Mouse (Mus musculus) embryonic facial prominence, embryonic 12.5 days (tissue): ENCODE data around the gene Gm43951. TPM values are rescaled to one million over a fixed set of nuclear protein-coding genes. Genes with fewer than 3 reads are reported as not detected.

ENCODE experiments used
- ATAC-seq: fragments of 200-750 bp; cut with Nextera tagmentation; 2 replicates; pipeline ENCODE4 v1.8.0; 2017; ENCODE audit not compliant: insufficient number of reproducible peaks, insufficient read depth, low FRiP score, low TSS enrichment
- H3K27ac ChIP-seq: fragments of 300-500 bp; sonication (generic); 2 replicates; pipeline ENCODE4 v1.5.1; 2016; ENCODE audit warnings: mild to moderate bottlenecking
- H3K27me3 ChIP-seq: fragments of 300-500 bp; sonication (generic); 2 replicates; pipeline ENCODE4 v1.6.1; 2016; ENCODE audit warnings: mild to moderate bottlenecking, moderate library complexity
- H3K36me3 ChIP-seq: fragments of 300-500 bp; sonication (generic); 2 replicates; pipeline ENCODE4 v1.6.1; 2016; ENCODE audit warnings: mild to moderate bottlenecking
- H3K4me1 ChIP-seq: fragments of 300-500 bp; sonication (generic); 2 replicates; pipeline ENCODE4 v1.6.1; 2016
- H3K4me2 ChIP-seq: fragments of 300-500 bp; sonication (generic); replicated peaks from 2 replicates; pipeline ENCODE4 v1.6.1; 2016; ENCODE audit warnings: mild to moderate bottlenecking, moderate library complexity
- H3K4me3 ChIP-seq: fragments of 300-500 bp; sonication (generic); 2 replicates; pipeline ENCODE4 v1.5.1; 2016; ENCODE audit warnings: mild to moderate bottlenecking
- H3K9ac ChIP-seq: fragments of 300-500 bp; sonication (generic); 2 replicates; pipeline ENCODE4 v1.6.1; 2016; ENCODE audit warnings: mild to moderate bottlenecking, moderate library complexity
- H3K9me3 ChIP-seq: fragments of 300-500 bp; sonication (generic); 2 replicates; pipeline ENCODE4 v1.6.1; 2016; ENCODE audit warnings: mild to moderate bottlenecking, moderate library complexity
- WGBS: fragments of 180-500 bp; shearing (Covaris S2); methylation state at CpG from one replicate; pipeline ENCODE4 v1.1.7; 2016; 5-methylcytosine and 5-hydroxymethylcytosine counted together
- polyA plus RNA-seq: library from polyadenylated mRNA; unstranded; fragments of >200 nt; fragmentation: Nextera tagmentation; extraction: Ambion mirVana; gene quantifications from 2 replicates; pipeline ENCODE4 v1.2.1, GENCODE M21; 2016

The Gm43951 gene
- polyA plus RNA-seq, 1 experiment from 2014 or later: 0.95 TPM

- Histone ChIP-seq H3K4me2 (no peak overlapping the region), H3K27me3 (no peaks in the 10 kb centered on the region), H3K27ac (no peak overlapping the region), H3K4me1 (peaks cover 3% of the 10 kb centered on the region; the same call in 1 of the 2 replicates), H3K36me3 (peaks cover 66% of the 10 kb centered on the region), H3K9ac (no peak overlapping the region), H3K9me3 (no peaks in the 10 kb centered on the region), H3K4me3 (no peak overlapping the region)
- ATAC-seq: no peak
- WGBS: 83% methylated on average over 4 of the region's 4 CpGs
Measured at GRCm38 (mm10) chr11:72155981-72156428, 50.6 kb downstream of the Gm43951 start.

GRCm38 (mm10) chr11:72155186-72155980, 51.3 kb downstream of the Gm43951 start:
- no peak overlapping the region for H3K4me2 ChIP-seq
- no peaks in the 10 kb centered on the region for H3K9me3 ChIP-seq
- H3K27ac ChIP-seq: 0 out of 2 replicates have a peak overlapping the region, but pooled peaks have one; percentile 36
- H3K4me1 ChIP-seq: peaks cover 3% of the 10 kb centered on the region; the same call in 1 of the 2 replicates
- H3K4me3 ChIP-seq: no peak overlapping the region
- H3K9ac ChIP-seq: no peak overlapping the region
- H3K27me3 ChIP-seq: no peaks in the 10 kb centered on the region
- no peak for ATAC-seq
- peaks cover 66% of the 10 kb centered on the region for H3K36me3 ChIP-seq
- WGBS: 81% methylated on average over 11 of the region's 11 CpGs

Other genes with a start within 250 kb of the Gm43951 start
- gene Aipl1, start 169.3 kb downstream of the Gm43951 start, polyA plus RNA-seq: 0.36 and 0.61 TPM in 2 replicates
- gene Pimreg, start 164.8 kb downstream of the Gm43951 start, polyA plus RNA-seq: 143 and 144 TPM in 2 replicates
- 0.24 and 0.33 TPM in 2 replicates for gene Pitpnm3, start 71.1 kb downstream of the Gm43951 start, polyA plus RNA-seq
- 16.7 and 23.2 TPM in 2 replicates for gene 4933427D14Rik, start 619 bp upstream of the Gm43951 start, polyA plus RNA-seq
- gene Txndc17, start 707 bp upstream of the Gm43951 start, polyA plus RNA-seq: 194 and 202 TPM in 2 replicates
- 47.0 and 48.8 TPM in 2 replicates for gene Med31, start 8.8 kb upstream of the Gm43951 start, polyA plus RNA-seq
- gene Slc13a5, start 60.4 kb upstream of the Gm43951 start, polyA plus RNA-seq: 0.14 and 0.31 TPM in 2 replicates
- gene Xaf1, start 94.8 kb upstream of the Gm43951 start, polyA plus RNA-seq: 1.9 and 2.6 TPM in 2 replicates
- gene Fbxo39, start 107.6 kb upstream of the Gm43951 start, polyA plus RNA-seq: not detected in 2 replicates
- gene Tekt1, start 155.6 kb upstream of the Gm43951 start, polyA plus RNA-seq: 5.1 and 6.4 TPM in 2 replicates
- 22.6 and 23.4 TPM in 2 replicates for gene Smtnl2, start 204.9 kb upstream of the Gm43951 start, polyA plus RNA-seq
- gene Ggt6, start 228.7 kb upstream of the Gm43951 start, polyA plus RNA-seq: 0.09 and 0.32 TPM in 2 replicates
- gene Mybbp1a, start 234.5 kb upstream of the Gm43951 start, polyA plus RNA-seq: 148 and 172 TPM in 2 replicates